Mouse (Mus musculus): Measurements from ENCODE around the gene Prx. TPM values are rescaled to one million over a fixed set of nuclear protein-coding genes. Genes with fewer than 3 reads are reported as not detected.

Gene Prx
- polyA plus RNA-seq, 1 experiment: 2.4 TPM

GRCm38 (mm10) chr7:27501620-27502019 lies 2.5 kb downstream of the Prx start:
- TF ChIP-seq POLR2A (IDR thresholded peaks at IDR 0.05; ENCODE audit: borderline replicate concordance, extremely low read depth, insufficient read depth, insufficient read length, poor library complexity, severe bottlenecking) (no peak), CTCF (IDR thresholded peaks at IDR 0.05; ENCODE audit: borderline replicate concordance, extremely low read depth, insufficient read depth, insufficient read length) (no peak)
- no peak for DNase-seq (ENCODE audit: low read depth)

GRCm38 (mm10) chr7:27506765-27507370 lies 7.7 kb downstream of the Prx start:
- no peak for TF ChIP-seq CTCF (IDR thresholded peaks at IDR 0.05; ENCODE audit: borderline replicate concordance, extremely low read depth, insufficient read depth, insufficient read length)
- no peak for TF ChIP-seq POLR2A (IDR thresholded peaks at IDR 0.05; ENCODE audit: borderline replicate concordance, extremely low read depth, insufficient read depth, insufficient read length, poor library complexity, severe bottlenecking)
- no peak for DNase-seq (ENCODE audit: low read depth)

GRCm38 (mm10) chr7:27507711-27508647 lies 8.9 kb downstream of the Prx start:
- peak; percentile 97 for DNase-seq (ENCODE audit: low read depth)
- TF ChIP-seq POLR2A (IDR thresholded peaks at IDR 0.05; ENCODE audit: borderline replicate concordance, extremely low read depth, insufficient read depth, insufficient read length, poor library complexity, severe bottlenecking) (peak; percentile 71; the same call in 1 of the 2 replicates), CTCF (IDR thresholded peaks at IDR 0.05; ENCODE audit: borderline replicate concordance, extremely low read depth, insufficient read depth, insufficient read length) (no peak; the same call in 1 of the 2 replicates)

GRCm38 (mm10) chr7:27508648-27509005 lies 9.5 kb downstream of the Prx start:
- TF ChIP-seq POLR2A (IDR thresholded peaks at IDR 0.05; ENCODE audit: borderline replicate concordance, extremely low read depth, insufficient read depth, insufficient read length, poor library complexity, severe bottlenecking) (no peak), CTCF (IDR thresholded peaks at IDR 0.05; ENCODE audit: borderline replicate concordance, extremely low read depth, insufficient read depth, insufficient read length) (peak; percentile 68)
- peak; percentile 75 for DNase-seq (ENCODE audit: low read depth)

- no peak for DNase-seq (ENCODE audit: low read depth)
- TF ChIP-seq CTCF (IDR thresholded peaks at IDR 0.05; ENCODE audit: borderline replicate concordance, extremely low read depth, insufficient read depth, insufficient read length) (no peak), POLR2A (IDR thresholded peaks at IDR 0.05; ENCODE audit: borderline replicate concordance, extremely low read depth, insufficient read depth, insufficient read length, poor library complexity, severe bottlenecking) (no peak)
Observed at GRCm38 (mm10) chr7:27510809-27511208, 11.7 kb downstream of the Prx start.

GRCm38 (mm10) chr7:27514961-27515360 lies 15.8 kb downstream of the Prx start:
- TF ChIP-seq POLR2A (IDR thresholded peaks at IDR 0.05; ENCODE audit: borderline replicate concordance, extremely low read depth, insufficient read depth, insufficient read length, poor library complexity, severe bottlenecking) (no peak), CTCF (IDR thresholded peaks at IDR 0.05; ENCODE audit: borderline replicate concordance, extremely low read depth, insufficient read depth, insufficient read length) (no peak)
- DNase-seq (ENCODE audit: low read depth): no peak

- TF ChIP-seq POLR2A (IDR thresholded peaks at IDR 0.05; ENCODE audit: borderline replicate concordance, extremely low read depth, insufficient read depth, insufficient read length, poor library complexity, severe bottlenecking): no peak
- no peak for DNase-seq (ENCODE audit: low read depth)
Observed at GRCm38 (mm10) chr7:27518314-27518713, 19.2 kb downstream of the Prx start.

GRCm38 (mm10) chr7:27520104-27520503 lies 21.0 kb downstream of the Prx start:
- no peak for DNase-seq (ENCODE audit: low read depth)
- TF ChIP-seq POLR2A (IDR thresholded peaks at IDR 0.05; ENCODE audit: borderline replicate concordance, extremely low read depth, insufficient read depth, insufficient read length, poor library complexity, severe bottlenecking) (no peak), CTCF (IDR thresholded peaks at IDR 0.05; ENCODE audit: borderline replicate concordance, extremely low read depth, insufficient read depth, insufficient read length) (no peak)

GRCm38 (mm10) chr7:27520599-27520998 lies 21.5 kb downstream of the Prx start:
- TF ChIP-seq CTCF (IDR thresholded peaks at IDR 0.05; ENCODE audit: borderline replicate concordance, extremely low read depth, insufficient read depth, insufficient read length) (no peak), POLR2A (IDR thresholded peaks at IDR 0.05; ENCODE audit: borderline replicate concordance, extremely low read depth, insufficient read depth, insufficient read length, poor library complexity, severe bottlenecking) (no peak)
- DNase-seq (ENCODE audit: low read depth): no peak

- DNase-seq (ENCODE audit: low read depth): no peak
- TF ChIP-seq POLR2A (IDR thresholded peaks at IDR 0.05; ENCODE audit: borderline replicate concordance, extremely low read depth, insufficient read depth, insufficient read length, poor library complexity, severe bottlenecking): no peak
- TF ChIP-seq CTCF (IDR thresholded peaks at IDR 0.05; ENCODE audit: borderline replicate concordance, extremely low read depth, insufficient read depth, insufficient read length): no peak
Observed at GRCm38 (mm10) chr7:27522967-27523366, 23.8 kb downstream of the Prx start, which contains the start of gene Hipk4. Hipk4 (plus strand) TSS chr7:27523267.

- DNase-seq (ENCODE audit: low read depth): no peak
- TF ChIP-seq POLR2A (IDR thresholded peaks at IDR 0.05; ENCODE audit: borderline replicate concordance, extremely low read depth, insufficient read depth, insufficient read length, poor library complexity, severe bottlenecking) (no peak), CTCF (IDR thresholded peaks at IDR 0.05; ENCODE audit: borderline replicate concordance, extremely low read depth, insufficient read depth, insufficient read length) (no peak)
Observed at GRCm38 (mm10) chr7:27523805-27524204, 24.7 kb downstream of the Prx start.
